Mouse (Mus musculus) lung, postnatal 25 days (tissue): ENCODE results near the gene Fabp6.
A peak's percentile ranks its signal among the peaks of the same experiment; 100 is the strongest.

Source experiments
- DNase-seq: peaks from one replicate; pipeline ENCODE4 v3.0.0; 2022; ENCODE audit warnings: low spot score

Gene Fabp6

GRCm38 (mm10) chr11:43589530-43590072 is 11.7 kb downstream of the Fabp6 start:
- DNase-seq: no peak

- peak; percentile 72 for DNase-seq
Observed at GRCm38 (mm10) chr11:43586324-43587090, 14.8 kb downstream of the Fabp6 start, which contains the start of gene 4933415A04Rik. 4933415A04Rik (plus strand) TSS chr11:43587040.

- DNase-seq: no peak
Observed at GRCm38 (mm10) chr11:43585211-43586005, 15.9 kb downstream of the Fabp6 start.

- DNase-seq: no peak
Observed at GRCm38 (mm10) chr11:43577713-43578478, 23.4 kb downstream of the Fabp6 start.

- DNase-seq: no peak
Observed at GRCm38 (mm10) chr11:43575376-43576151, 25.8 kb downstream of the Fabp6 start.

- DNase-seq: no peak
Observed at GRCm38 (mm10) chr11:43575061-43575375, 26.3 kb downstream of the Fabp6 start.

- DNase-seq: peak; percentile 90
Observed at GRCm38 (mm10) chr11:43569595-43569994, 31.7 kb downstream of the Fabp6 start.

GRCm38 (mm10) chr11:43569188-43569587 is 32.2 kb downstream of the Fabp6 start:
- DNase-seq: no peak

- no peak for DNase-seq
Observed at GRCm38 (mm10) chr11:43568263-43568662, 33.1 kb downstream of the Fabp6 start.

- DNase-seq: no peak
Observed at GRCm38 (mm10) chr11:43566696-43567095, 34.6 kb downstream of the Fabp6 start.

GRCm38 (mm10) chr11:43565852-43566251 is 35.5 kb downstream of the Fabp6 start:
- DNase-seq: no peak

GRCm38 (mm10) chr11:43565414-43565813 is 35.9 kb downstream of the Fabp6 start:
- DNase-seq: no peak

GRCm38 (mm10) chr11:43563654-43564244 is 37.6 kb downstream of the Fabp6 start:
- DNase-seq: no peak

- no peak for DNase-seq
Observed at GRCm38 (mm10) chr11:43559515-43560292, 41.6 kb downstream of the Fabp6 start.

- no peak for DNase-seq
Observed at GRCm38 (mm10) chr11:43556538-43556937, 44.8 kb downstream of the Fabp6 start.

- DNase-seq: no peak
Observed at GRCm38 (mm10) chr11:43552675-43553074, 48.7 kb downstream of the Fabp6 start.

- no peak for DNase-seq
Observed at GRCm38 (mm10) chr11:43551756-43552155, 49.6 kb downstream of the Fabp6 start.

GRCm38 (mm10) chr11:43549701-43550100 is 51.6 kb downstream of the Fabp6 start:
- DNase-seq: peak; percentile 57

- peak; percentile 15 for DNase-seq
Observed at GRCm38 (mm10) chr11:43548657-43549435, 52.5 kb downstream of the Fabp6 start.
